Mouse (Mus musculus): ENCODE results near the gene Slc27a3.

The Slc27a3 gene

DNA sequence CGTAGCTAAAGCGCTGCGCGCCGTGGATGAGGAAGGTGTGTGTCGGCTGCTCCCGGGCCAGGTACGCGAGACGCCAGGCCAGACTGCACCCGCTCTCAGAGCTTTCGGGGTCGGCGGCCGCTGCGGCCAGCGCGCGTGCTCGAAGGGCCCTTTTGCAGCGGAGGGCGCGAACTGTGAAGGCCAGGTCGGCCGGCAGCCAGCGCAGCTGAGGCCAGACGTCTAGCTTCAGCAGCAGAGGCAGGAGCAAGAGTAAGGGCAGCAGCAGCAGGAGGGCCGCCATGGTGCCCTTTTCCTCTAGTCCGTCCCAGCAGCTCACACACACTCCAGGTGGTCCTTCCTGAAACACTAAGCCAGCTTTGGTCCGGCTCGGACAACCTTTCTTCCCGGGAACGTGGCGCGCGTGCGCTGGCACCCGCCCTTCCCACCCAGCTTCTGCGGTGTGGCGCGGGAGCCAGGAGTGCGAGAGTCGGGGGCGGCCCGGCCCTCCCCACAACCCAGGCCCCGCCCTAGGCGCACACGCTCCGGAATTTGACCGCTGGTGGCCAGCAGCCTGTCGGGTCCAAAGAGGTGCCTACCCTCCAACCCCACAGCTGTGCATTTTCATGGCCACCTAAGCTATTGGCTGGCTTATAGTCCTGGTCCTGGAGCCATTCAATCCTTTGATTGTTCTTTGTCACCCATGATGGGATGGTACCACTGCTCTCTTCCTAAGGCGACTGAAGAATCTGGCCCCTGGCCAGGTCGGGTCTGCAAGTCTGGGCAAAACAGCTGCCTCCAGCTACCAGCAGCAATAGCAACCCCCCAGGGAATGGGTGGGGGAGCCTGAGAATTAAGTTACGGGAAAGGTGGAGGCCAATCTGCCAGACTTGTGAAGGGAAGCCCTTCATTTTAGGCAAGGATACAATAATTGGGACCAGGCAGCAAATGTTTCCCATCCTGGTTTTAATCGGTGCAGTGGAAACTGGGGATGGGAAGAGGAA, at the start of gene Slc27a3:
Gene Slc27a3, minus strand, starts transcription at position 428 of the 980 bp plus-strand sequence.
- peak; percentile 69 for DNase-seq

DNA sequence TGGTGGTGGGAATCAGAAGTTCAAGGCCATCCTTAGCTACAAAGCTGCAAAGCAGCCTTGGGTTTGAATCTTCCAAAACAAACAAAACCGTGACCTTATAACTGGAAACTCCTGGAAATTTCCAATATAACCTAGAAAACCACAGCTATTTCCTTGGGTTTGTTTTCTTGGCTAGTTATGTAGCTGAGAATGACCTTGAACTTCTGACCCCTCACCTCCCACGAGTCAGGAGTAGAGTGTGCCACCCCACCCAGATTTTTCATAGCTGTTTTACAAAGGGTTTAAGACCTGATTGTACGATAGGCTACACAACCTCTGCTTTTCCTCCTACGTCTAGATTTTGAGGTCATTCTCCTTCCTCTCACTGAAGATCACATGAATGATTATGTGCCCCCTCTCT, 47.4 kb upstream of the Slc27a3 start:
- no peak for DNase-seq

DNA sequence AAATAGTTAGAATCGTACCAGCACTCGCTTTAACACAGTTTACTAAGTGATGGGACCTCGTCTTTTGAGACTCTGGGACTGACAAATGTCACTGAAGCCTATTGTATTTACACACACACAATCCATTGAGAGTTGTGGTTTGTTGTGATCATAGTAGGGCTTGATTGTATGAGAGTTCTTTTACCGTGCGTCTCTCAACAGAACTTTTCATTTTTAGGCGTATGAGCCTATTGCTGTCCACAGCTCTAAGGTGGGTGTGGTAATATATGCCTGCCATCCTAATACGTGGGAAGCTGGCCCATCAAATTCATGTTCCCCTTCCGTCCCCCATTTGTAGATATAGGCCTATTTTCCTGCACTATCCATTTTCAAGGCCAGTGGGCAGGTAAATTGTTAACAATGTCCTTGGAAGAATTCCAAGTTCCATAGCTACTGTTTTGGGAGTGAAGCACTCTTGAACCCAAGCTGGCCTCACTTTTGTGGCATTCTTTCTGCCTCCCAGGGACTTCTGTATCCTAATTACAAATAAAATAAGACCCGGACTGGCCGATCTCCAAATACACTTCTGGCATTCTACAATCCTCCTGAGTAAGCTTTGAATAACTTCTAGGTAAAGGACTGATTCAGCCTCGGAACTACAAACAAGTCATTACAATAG, 44.5 kb upstream of the Slc27a3 start:
- peak; percentile 79 for DNase-seq

DNA sequence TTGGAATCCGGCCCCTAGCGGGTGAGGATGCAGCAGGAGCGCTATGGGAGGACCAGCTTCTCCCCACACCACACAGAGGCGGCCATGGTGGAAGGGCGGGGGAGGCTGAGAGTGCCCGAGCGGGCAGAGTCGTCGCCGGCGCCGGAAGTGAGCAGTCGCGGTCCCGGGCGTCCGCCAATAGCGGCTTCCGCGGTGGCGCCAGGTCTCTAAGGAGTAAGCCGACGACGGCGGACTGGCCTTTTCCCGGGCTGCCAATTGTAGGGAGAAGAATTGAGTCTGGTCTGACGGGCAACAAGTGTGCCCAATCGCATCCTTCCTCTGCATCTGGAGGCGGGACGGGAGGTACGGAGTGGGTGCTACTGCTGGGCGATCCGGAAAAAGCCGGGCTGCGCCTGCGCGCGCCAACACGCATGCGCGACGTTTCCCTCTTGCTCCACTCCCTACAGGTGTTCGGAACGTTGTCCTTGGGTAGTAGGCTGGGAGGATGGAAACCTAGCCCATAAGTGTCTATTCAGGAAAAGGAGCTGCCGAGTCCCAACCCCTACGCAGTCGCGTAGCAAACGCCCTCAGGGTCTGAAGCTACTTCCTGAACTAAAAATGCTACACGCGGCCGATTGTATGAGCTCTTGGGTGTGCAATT, 43.8 kb upstream of the Slc27a3 start, which contains the start of gene Ints3:
Gene Ints3, minus strand, starts transcription at position 242 of the 640 bp plus-strand sequence.
- DNase-seq: peak; percentile 100

DNA sequence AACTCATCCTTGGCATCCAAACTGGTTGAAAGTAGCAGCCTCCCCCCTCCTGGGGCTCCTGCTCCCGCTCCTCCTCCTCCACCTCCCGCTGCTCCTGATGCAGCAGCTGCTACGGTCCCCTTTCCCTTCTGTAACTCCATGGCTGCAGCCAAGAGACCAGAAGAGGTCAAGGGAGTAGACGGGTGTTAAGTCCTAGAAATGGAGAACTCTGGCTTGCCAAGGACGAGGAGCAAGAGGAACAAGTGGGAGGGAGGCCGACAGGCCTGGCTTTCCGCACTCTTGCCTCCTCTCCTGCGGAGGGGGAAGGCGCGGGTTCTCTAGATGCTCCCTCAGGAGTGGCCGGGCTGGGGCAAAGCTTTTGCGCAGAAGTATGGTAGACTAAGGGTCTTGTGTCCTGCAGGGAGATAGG, 43.1 kb upstream of the Slc27a3 start:
- peak; percentile 62 for DNase-seq

DNA sequence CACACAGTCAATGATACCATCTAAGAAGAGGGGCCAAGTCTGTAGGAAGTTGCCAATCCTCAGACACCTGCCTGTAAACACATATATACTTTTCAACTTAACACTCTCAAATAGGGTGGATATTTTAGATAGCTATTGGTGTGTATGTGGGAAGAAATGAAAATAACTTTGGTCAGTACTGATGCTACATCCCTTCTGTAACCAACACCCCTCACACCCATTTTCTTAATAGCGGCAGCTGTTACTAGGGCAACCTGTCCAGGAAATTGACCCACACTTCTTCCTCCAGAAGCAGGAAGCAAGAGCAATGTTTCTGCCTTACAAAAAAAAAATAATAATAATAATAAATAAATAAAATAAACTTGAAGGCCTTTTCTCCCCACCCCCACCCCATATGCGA, 42.6 kb upstream of the Slc27a3 start:
- no peak for DNase-seq

DNA sequence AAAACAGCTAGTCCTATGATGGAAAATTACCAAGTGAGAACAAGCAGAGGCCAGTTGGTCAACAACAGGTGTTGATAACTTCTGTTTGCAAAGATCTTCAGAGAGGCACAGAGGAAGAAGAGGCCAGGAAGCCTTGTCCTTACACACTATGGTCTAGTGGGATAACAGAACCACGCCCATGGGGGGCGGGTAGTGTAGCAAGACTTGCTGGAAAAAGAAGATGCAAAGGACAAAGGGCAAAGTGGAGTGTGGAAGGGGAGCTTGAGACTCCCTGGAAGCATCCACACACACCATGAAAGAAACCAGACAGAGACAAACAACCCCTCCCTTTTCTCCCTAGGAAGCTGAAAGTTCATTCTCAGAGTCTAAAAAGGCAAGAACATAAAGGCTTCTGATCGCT, 39.8 kb upstream of the Slc27a3 start:
- DNase-seq: peak; percentile 57

DNA sequence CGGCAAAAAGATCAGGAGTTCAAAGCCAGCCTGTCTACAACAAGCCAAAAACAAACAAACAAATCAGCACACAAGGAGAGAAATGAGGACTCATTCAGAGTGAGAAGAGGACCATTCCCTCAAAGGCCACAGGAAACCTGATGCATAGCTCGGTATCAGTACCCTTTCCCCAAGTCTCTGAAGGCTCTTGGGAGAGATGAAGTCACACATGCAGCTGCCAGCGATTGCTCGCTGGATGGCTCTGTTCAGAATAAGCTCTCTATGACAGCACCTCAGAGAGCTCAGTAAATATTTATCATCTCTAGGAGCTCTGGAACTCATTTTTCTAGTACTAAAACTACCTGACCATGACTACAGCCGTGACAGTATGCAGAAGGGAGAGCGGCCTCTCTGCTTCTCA, 38.4 kb upstream of the Slc27a3 start:
- DNase-seq: no peak

DNA sequence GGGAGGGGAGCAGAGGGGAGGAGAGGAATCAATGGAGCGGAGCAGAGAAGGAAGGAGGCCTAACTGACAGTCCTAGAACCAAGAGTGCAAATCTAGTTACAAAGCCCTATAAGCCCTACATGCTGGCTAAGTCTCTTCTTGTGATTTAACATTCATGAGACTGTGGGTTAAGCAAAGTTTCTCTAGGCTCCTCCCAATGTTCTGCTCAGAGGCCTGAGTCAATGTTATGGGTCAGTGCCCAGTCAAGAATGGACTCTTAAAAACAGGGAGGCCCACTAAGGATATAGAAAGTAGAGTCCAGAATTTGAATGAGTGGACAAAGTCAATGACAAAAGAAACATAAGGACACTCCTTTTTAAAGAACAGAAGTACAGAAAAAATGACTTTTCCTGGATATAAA, 37.8 kb upstream of the Slc27a3 start:
- DNase-seq: peak; percentile 44

DNA sequence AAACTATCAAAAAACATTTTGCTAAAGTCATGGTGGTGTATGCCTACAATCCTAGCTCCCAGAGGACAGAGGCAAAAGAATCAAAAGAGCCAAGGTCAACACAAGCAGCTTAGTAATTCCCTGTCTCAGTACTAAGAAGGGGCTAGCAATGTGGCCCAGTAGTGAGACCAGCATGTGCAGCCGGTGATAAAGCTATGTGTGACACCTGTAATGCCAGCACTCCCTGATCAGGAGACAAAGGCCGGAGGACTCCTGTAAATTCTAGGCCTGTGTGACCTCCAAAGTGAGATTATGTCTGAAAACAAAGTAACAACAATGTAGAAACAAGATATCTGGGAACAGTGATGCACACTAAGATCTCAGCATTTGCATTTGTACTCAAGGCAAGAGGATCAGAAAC, 35.8 kb upstream of the Slc27a3 start:
- no peak for DNase-seq

DNA sequence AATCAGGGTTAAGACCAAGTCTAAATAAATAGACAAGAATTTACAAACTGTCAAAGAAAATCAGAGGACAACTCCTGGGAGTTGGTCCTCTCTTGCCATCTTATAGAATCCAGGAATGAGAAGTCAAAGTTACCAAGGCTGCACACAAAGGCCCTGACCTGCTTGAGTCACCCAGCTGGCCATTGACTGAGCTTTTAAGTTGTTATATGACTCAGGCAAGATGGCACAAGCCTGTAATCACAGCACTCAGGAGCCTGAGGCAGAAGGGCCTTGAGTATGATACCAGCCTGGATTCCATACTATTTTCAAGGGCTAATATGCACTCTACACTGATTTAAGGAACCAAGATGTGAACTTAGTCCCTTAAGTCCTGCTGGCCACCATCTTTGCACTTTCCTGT, 33.8 kb upstream of the Slc27a3 start:
- no peak for DNase-seq

DNA sequence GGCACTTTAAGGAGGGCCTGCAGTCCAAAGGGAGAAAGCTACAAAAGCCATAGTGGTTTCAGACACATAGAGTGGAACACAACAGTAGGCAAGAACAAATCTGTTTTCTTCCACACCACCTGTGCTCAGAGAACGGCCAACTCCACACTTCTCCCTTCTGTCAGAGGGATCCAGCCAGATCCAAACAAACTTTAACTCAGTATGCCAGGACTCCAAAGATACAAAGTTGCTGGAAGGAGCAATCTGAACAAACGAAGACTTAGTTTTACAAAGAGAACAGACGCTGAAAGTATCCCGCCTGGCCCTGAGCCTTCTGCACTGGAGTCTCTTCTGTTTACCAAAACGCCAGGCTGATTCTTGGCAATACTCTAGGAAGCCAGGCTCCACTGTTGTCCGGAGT, 31.0 kb upstream of the Slc27a3 start:
- DNase-seq: no peak

DNA sequence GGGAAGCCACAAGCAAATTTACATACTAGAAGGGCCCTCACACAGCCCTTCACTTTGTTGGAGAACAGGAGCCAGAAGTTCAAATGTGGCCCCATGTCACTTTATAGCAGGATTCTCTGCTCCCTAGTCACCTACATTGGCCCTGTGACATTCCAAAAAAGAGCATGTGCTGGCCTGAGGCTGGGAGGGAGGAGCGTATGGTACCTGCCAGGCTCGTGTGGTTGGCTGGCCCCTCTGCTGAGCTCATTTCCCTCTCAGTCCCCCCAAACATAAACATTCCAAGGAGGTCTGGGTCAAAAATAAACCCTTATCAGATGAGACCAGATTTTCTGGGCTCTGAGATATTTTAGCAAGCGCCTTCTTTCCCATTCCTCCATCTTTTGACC, 23.3 kb upstream of the Slc27a3 start:
- DNase-seq: no peak

DNA sequence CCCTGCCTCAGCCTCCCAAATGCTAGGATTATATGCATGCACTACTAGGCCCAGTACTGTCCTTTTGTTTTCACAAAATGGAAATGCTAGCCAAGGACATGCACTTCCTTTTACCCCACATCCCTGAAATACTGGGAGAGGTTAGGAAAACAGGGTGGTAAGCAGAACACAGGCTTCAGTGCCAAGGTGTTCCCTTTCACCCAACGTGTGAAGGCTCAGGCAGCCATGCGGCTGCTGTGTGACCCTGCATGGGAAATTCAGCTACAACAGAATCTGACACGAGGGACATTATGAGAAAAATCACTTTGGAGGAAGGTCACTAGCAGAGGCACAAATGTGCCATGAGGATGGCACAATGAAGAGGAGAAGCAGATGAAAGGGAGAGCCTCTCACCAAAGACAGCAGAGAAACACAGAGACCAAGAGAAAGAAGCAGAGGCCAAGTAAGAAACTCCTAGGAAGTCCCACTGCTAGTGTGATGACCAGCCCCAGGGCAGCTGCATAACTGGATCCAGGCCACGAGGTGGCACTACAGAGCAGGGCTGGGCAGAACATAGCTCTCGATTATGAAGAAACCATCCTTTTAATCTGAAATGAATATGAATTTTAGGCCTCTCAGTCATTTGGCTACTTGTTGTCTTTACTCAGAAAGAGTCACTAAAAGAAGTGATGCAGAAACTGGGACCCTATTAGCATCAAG, 22.7 kb upstream of the Slc27a3 start:
- peak; percentile 82 for DNase-seq

DNA sequence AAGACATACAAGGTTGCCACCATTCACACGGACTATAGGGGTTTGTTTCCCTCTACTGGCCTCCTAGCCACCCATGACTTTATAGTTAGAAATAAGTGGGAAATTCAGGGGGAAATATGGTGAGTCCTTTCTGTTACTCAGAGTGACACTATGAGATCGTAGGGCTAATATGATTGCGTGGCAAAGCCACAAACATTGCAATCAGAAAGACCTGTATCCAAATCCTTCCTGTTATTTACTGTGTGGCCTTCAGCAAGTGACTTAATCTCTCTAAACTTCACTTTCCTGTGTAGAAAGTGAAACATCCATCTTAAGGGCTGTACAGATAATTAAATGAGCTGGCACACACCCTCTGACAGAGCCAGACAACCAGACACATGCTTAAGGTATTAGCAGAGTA, 19.0 kb upstream of the Slc27a3 start:
- DNase-seq: no peak

DNA sequence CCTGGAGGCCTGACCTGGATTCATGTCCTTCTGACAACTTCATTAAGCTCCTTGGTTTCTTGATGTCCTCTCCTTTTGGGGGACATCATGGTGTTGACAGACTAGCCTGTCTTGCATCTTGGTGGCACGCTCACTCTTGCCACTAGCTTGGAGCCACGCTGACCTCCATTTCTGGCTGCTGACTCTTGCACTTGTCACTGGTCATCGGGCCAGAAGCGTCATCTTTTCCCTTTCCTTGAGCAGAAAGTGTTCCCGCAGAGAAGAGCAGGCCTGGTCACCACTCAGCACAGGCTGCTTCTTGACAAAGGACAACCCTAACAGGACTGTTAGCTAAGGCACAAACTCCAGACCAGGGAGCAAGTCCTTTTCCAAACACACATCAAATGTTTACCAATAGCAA, 16.7 kb upstream of the Slc27a3 start:
- DNase-seq: no peak

DNA sequence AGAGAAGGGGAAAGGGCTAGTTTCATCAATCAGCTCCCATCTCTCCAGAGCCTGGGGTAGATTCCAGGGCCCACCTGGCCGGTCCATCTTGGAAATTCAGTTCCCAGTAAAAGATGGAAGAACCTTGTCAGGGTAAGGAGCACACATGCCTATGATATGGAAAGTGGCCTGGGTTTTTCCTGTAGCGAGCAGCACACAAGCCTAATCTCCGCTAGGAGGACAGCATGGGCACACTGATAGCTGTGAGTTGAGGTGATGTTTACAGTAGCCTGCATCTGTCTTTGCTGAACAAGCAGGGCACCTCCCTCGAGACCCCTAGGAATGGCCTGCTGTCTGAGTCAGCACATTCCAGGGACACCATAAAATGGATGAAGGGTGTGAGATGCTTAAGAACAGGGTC, 14.9 kb upstream of the Slc27a3 start:
- DNase-seq: no peak

DNA sequence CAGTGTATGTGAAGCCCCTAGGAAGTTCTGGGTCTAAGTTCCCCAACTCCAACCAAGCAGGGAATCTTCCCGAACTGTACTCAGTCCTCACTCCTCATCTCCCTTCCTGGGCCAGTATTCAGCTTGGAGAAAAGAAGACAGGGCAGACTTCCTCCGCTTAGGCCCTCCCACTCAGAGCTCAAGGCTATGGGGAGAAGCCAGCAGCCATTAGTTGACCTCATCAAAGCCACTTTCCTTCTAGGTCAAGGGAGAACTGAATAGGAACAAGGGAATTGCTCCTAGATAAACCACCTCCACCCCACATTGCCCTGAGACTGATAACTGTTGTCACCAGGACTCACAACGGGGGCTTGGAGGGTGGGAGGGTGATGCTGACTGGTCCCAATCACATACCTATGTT, 14.4 kb upstream of the Slc27a3 start:
- no peak for DNase-seq

DNA sequence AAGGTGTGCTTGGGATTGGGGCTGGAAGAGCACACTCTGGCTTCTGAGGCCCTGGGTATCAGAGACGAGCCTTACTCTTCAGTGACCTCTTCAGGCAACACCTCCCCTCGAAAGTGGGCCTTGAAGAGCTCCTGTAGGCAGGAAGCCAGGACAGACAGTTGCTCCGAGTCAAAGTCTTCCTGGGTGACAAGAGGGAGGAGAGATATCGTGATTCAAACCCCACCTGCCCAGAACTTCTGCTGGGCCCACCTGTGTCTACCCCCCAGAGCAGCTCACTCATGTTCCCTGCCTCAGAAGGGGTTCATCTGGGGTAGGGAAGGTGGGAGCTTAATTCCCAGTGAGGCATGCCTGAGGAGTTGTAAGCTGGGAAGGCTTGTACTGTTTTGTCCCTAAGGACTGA, 11.3 kb upstream of the Slc27a3 start:
- DNase-seq: no peak

DNA sequence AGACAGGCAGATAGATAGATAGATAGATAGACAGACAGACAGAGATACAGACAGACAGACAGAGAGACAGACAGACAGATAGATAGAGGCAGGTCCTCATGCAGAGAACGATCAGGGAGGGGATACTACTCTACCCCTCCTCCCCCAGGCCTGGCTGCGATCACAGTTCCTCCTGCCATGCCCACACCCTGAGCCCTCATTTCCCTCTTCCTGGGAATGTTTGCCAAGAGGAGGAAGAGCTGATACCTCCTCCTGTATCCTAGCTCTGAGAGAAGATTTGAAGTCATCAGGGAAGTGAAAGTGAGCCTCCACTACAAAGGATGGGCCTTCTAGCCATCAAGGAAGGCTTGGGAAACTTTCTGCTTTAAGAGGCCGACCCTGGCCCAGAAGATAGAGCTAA, 5.9 kb upstream of the Slc27a3 start:
- no peak for DNase-seq

DNA sequence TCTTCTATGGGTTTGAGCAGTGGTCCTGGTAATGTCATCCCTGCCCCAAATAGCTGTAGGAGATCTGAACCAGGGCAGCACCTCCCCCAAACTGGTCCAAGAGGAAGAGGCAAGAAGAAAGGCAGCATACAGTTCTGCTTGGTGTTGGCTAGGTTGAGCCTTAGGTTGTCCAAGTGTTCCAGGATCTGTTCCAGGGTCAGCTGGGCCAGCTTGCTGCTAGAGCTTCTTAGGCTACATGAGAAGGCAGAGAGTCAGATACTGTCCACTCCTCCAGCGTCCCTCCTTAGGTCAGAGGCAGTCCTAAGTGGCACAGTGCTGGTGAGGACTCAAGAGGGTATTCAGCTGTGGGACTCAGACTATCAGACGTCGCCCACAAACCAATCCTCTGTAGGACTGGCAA, 2.9 kb upstream of the Slc27a3 start:
- no peak for DNase-seq

DNA sequence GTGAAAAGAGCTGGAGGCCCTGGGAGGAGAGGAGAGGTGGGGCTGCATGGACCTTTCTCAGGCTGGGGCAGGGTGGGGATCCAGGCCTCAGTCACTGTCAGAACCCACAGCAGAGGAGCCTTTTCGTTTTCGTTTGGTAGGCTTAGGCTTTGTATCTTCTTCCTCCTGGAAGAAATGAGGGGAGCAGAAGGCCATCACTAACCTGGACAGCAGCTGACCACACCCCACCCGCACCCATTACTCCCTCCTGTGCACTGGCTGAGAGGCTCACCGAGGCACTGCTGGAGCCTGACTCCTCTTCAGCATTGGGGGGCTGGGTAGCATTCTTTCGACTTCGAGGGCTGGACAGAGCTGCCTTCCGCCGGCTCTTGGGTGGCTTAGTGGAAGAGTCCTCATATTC, 2.2 kb upstream of the Slc27a3 start:
- DNase-seq: no peak

DNA sequence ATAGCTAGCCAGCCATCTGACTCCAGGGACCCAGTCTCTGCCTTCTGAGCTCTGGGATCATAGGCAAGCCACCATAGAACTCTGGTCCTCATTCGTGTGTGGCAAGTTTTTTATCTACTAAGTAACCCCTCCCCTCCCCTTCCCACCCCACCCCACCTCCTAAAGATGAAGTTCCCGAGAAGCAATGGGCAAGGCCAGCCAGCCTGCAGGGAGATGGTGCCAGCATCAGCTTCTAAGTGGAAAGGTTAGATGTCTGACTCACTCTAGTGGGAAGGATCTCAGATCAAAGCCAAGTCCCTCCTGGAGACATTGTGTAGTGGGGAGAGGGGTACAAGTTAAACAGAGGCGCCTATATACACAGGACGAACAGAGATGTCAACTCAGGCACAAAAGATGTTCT, 1.3 kb upstream of the Slc27a3 start:
- no peak for DNase-seq

Measured in kidney, postnatal 14 days (tissue).